Mouse (Mus musculus) bone marrow macrophage, adult 2 months (primary cell): ENCODE results near the gene Etv5.

Source experiments
- CTCF ChIP-seq: IDR thresholded peaks from 2 replicates; pipeline ENCODE4 v1.5.1; 2012; ENCODE audit warnings: low read depth, mild to moderate bottlenecking, low read length, moderate library complexity
- POLR2A ChIP-seq: IDR thresholded peaks from 2 replicates; pipeline ENCODE4 v1.6.1; 2012; ENCODE audit warnings: mild to moderate bottlenecking, low read depth, low read length, borderline replicate concordance

- no peak for TF ChIP-seq CTCF
- no peak for TF ChIP-seq POLR2A
Observed at GRCm38 (mm10) chr16:22466381-22466780, 26.9 kb upstream of the Etv5 start.
